8 mouse cellular contexts compared by ENCODE assay signal in the genomic region with DNA sequence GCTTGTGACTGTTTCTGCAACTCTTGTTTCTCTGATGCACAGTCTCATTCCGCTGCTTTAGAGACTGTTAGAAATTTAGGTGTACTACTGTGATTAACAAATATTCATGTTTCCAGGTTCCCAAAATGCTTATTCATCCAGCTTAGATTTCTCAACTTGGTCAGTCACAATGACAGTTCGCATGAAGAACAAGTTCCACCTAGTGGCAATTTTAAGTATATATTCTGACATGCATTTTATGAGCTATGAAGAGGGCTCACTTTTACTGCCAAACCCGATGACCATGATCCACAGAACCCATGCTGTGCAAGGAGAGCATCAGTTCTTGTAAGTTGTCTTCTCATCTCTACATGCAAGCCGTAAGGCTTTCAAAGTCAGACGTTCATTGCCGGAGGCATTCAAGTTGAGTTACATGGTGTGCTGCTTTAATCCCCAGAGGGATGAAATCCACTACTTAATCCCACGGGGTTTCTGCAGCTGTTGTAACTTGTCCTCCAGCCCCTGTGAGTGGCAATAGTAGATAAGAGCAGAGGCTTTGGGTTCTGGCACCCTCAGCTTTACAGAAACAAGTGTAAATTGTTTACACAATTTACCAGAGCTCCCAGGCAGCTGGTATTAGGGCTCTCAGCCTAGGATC. TPM values are rescaled to one million over a fixed set of nuclear protein-coding genes. Genes with fewer than 3 reads are reported as not detected.
A peak's percentile ranks its signal among the peaks of the same experiment; 100 is the strongest.
DNase-seq lines count a peak whose midpoint lies in the region; ATAC-seq lines count a peak whose summit lies in the region.

No protein-coding gene starts in this region.

- ATAC-seq in megakaryocyte-erythroid progenitor cell, adult 5-6 weeks (replicated peaks; ENCODE audit: low FRiP score, low TSS enrichment, poor library complexity, severe bottlenecking) = peak; percentile 81

- peak; percentile 30 for DNase-seq in adrenal gland, postnatal 10 days
- no peak for DNase-seq in adrenal gland, postnatal 25 days
- DNase-seq in kidney, adult 9 months = peak; percentile 9
- DNase-seq in kidney, postnatal 10 days = no peak
- DNase-seq in Muller cell, postnatal 12 days (ENCODE audit: inconsistent ontology term) = peak; percentile 41
- no peak for DNase-seq in left cerebral cortex, adult 8-10 months (ENCODE audit: low spot score in 2 of 2)
- DNase-seq in thymus, postnatal 14 days = no peak

RNA-seq across cellular contexts. Expression of gene Acoxl, which starts 6.8 kb away (rescaled TPM):
- total RNA-seq in adrenal gland, postnatal 10 days (2021) = under 1 TPM; 0.18 to 0.45 TPM
- total RNA-seq in adrenal gland, postnatal 25 days (2021) = 1.7 and 2.1 TPM in 2 replicates
- 0.87 TPM in 1 of 2 replicates, not detected in the other for total RNA-seq in megakaryocyte-erythroid progenitor cell, adult 5-6 weeks (2014; fragmentation: Nextera tagmentation)
- 0.75 TPM in 1 of 2 replicates, not detected in the other for total RNA-seq in megakaryocyte-erythroid progenitor cell, adult 5-6 weeks (2017)
- total RNA-seq in left cerebral cortex, adult 8-10 months (2022) = not detected

RNA-seq across cellular contexts. Expression of gene Bub1, which starts 13.8 kb away (rescaled TPM):
- 1 to 10 TPM; 7.9 to 8.4 TPM for total RNA-seq in adrenal gland, postnatal 10 days (2021)
- total RNA-seq in adrenal gland, postnatal 25 days (2021) = 3.4 and 5.1 TPM in 2 replicates
- 36.4 and 51.6 TPM in 2 replicates for total RNA-seq in megakaryocyte-erythroid progenitor cell, adult 5-6 weeks (2014; fragmentation: Nextera tagmentation)
- total RNA-seq in megakaryocyte-erythroid progenitor cell, adult 5-6 weeks (2017) = 43.2 and 48.8 TPM in 2 replicates
- total RNA-seq in left cerebral cortex, adult 8-10 months (2022) = under 1 TPM; 0.14 to 0.95 (median 0.20) TPM

RNA-seq across cellular contexts. Expression of gene Mtln, which starts 53.2 kb away (rescaled TPM):
- total RNA-seq in adrenal gland, postnatal 10 days (2021) = 10 to 100 TPM; 62.8 to 68.3 TPM
- total RNA-seq in adrenal gland, postnatal 25 days (2021) = 83.7 and 107 TPM in 2 replicates
- 30.9 and 33.7 TPM in 2 replicates for total RNA-seq in megakaryocyte-erythroid progenitor cell, adult 5-6 weeks (2014; fragmentation: Nextera tagmentation)
- 50.0 and 59.6 TPM in 2 replicates for total RNA-seq in megakaryocyte-erythroid progenitor cell, adult 5-6 weeks (2017)
- total RNA-seq in left cerebral cortex, adult 8-10 months (2022) = 10 to 100 TPM; 38.4 to 47.6 (median 44.3) TPM

RNA-seq across cellular contexts. Expression of gene Nphp1, which starts 56.8 kb away (rescaled TPM):
- 10 to 100 TPM; 20.7 to 22.8 TPM for total RNA-seq in adrenal gland, postnatal 10 days (2021)
- total RNA-seq in adrenal gland, postnatal 25 days (2021) = 17.8 and 27.6 TPM in 2 replicates
- total RNA-seq in megakaryocyte-erythroid progenitor cell, adult 5-6 weeks (2014; fragmentation: Nextera tagmentation) = 19.2 and 19.3 TPM in 2 replicates
- 24.4 and 26.4 TPM in 2 replicates for total RNA-seq in megakaryocyte-erythroid progenitor cell, adult 5-6 weeks (2017)
- 10 to 100 TPM; 13.2 to 17.8 (median 17.1) TPM for total RNA-seq in left cerebral cortex, adult 8-10 months (2022)

Comparison
In these comparisons a context has a peak if more than half of its experiments do, and no peak if none do; other contexts are left out.
1. DNase-seq: peak in adrenal gland, postnatal 10 days (single experiment), kidney, adult 9 months (single experiment) and Muller cell, postnatal 12 days (single experiment); none in adrenal gland, postnatal 25 days (single experiment), kidney, postnatal 10 days (single experiment), left cerebral cortex, adult 8-10 months (0 of 2) and thymus, postnatal 14 days (single experiment).